Mouse (Mus musculus): Measurements from ENCODE around the gene Rbm7. TPM values are rescaled to one million over a fixed set of nuclear protein-coding genes. Genes with fewer than 3 reads are reported as not detected.
"Not testable (repeated sequence)": the region's sequence is repeated elsewhere in the genome, so short reads cannot be mapped to it uniquely, and the experiment has no call there.

Rbm7 gene
- total RNA-seq (2017), result 112 and 126 TPM in 2 replicates

GRCm38 (mm10) chr9:48494817-48495547 lies at the start of gene Rbm7, which contains the start of gene Gm5617:
Rbm7 (minus strand) TSS chr9:48495299.
Gm5617 (plus strand) TSS chr9:48495442.
- peak; percentile 97 for ATAC-seq (ENCODE audit: extremely low read depth, insufficient number of reproducible peaks, low FRiP score, poor library complexity, severe bottlenecking)

- ATAC-seq (ENCODE audit: extremely low read depth, insufficient number of reproducible peaks, low FRiP score, poor library complexity, severe bottlenecking), result no peak
These were observed 43.6 kb upstream of the Rbm7 start for GRCm38 (mm10) chr9:48538688-48539087.

- ATAC-seq (ENCODE audit: extremely low read depth, insufficient number of reproducible peaks, low FRiP score, poor library complexity, severe bottlenecking), result no peak
These were observed 43.0 kb upstream of the Rbm7 start for GRCm38 (mm10) chr9:48538044-48538645.

GRCm38 (mm10) chr9:48537616-48538015 lies 42.5 kb upstream of the Rbm7 start:
- ATAC-seq (ENCODE audit: extremely low read depth, insufficient number of reproducible peaks, low FRiP score, poor library complexity, severe bottlenecking), result not testable (repeated sequence)

GRCm38 (mm10) chr9:48536414-48536813 lies 41.3 kb upstream of the Rbm7 start:
- ATAC-seq (ENCODE audit: extremely low read depth, insufficient number of reproducible peaks, low FRiP score, poor library complexity, severe bottlenecking), result no peak

GRCm38 (mm10) chr9:48532730-48533129 lies 37.6 kb upstream of the Rbm7 start:
- ATAC-seq (ENCODE audit: extremely low read depth, insufficient number of reproducible peaks, low FRiP score, poor library complexity, severe bottlenecking), result 0 out of 2 replicates have a peak, but pooled peaks have one; percentile 23

- no peak for ATAC-seq (ENCODE audit: extremely low read depth, insufficient number of reproducible peaks, low FRiP score, poor library complexity, severe bottlenecking)
These were observed 37.1 kb upstream of the Rbm7 start for GRCm38 (mm10) chr9:48532203-48532602.

GRCm38 (mm10) chr9:48531294-48531693 lies 36.2 kb upstream of the Rbm7 start:
- no peak for ATAC-seq (ENCODE audit: extremely low read depth, insufficient number of reproducible peaks, low FRiP score, poor library complexity, severe bottlenecking)

- ATAC-seq (ENCODE audit: extremely low read depth, insufficient number of reproducible peaks, low FRiP score, poor library complexity, severe bottlenecking), result no peak
These were observed 31.4 kb upstream of the Rbm7 start for GRCm38 (mm10) chr9:48526520-48526919.

- peak; percentile 30; the same call in 1 of the 2 replicates for ATAC-seq (ENCODE audit: extremely low read depth, insufficient number of reproducible peaks, low FRiP score, poor library complexity, severe bottlenecking)
These were observed 30.5 kb upstream of the Rbm7 start for GRCm38 (mm10) chr9:48525566-48525965.

- ATAC-seq (ENCODE audit: extremely low read depth, insufficient number of reproducible peaks, low FRiP score, poor library complexity, severe bottlenecking), result not testable (repeated sequence)
These were observed 25.3 kb upstream of the Rbm7 start for GRCm38 (mm10) chr9:48520405-48520804.

GRCm38 (mm10) chr9:48517372-48518130 lies 22.5 kb upstream of the Rbm7 start:
- ATAC-seq (ENCODE audit: extremely low read depth, insufficient number of reproducible peaks, low FRiP score, poor library complexity, severe bottlenecking), result no peak

- ATAC-seq (ENCODE audit: extremely low read depth, insufficient number of reproducible peaks, low FRiP score, poor library complexity, severe bottlenecking), result no peak
These were observed 21.7 kb upstream of the Rbm7 start for GRCm38 (mm10) chr9:48516615-48517371.

GRCm38 (mm10) chr9:48515332-48515731 lies 20.2 kb upstream of the Rbm7 start:
- ATAC-seq (ENCODE audit: extremely low read depth, insufficient number of reproducible peaks, low FRiP score, poor library complexity, severe bottlenecking), result no peak

GRCm38 (mm10) chr9:48510134-48510533 lies 15.0 kb upstream of the Rbm7 start:
- ATAC-seq (ENCODE audit: extremely low read depth, insufficient number of reproducible peaks, low FRiP score, poor library complexity, severe bottlenecking), result no peak

GRCm38 (mm10) chr9:48504741-48505365 lies 9.8 kb upstream of the Rbm7 start:
- ATAC-seq (ENCODE audit: extremely low read depth, insufficient number of reproducible peaks, low FRiP score, poor library complexity, severe bottlenecking), result no peak

GRCm38 (mm10) chr9:48503001-48503400 lies 7.9 kb upstream of the Rbm7 start:
- ATAC-seq (ENCODE audit: extremely low read depth, insufficient number of reproducible peaks, low FRiP score, poor library complexity, severe bottlenecking), result no peak

- no peak for ATAC-seq (ENCODE audit: extremely low read depth, insufficient number of reproducible peaks, low FRiP score, poor library complexity, severe bottlenecking)
These were observed 6.1 kb upstream of the Rbm7 start for GRCm38 (mm10) chr9:48501192-48501591.

- 0 out of 2 replicates have a peak, but pooled peaks have one; percentile 4 for ATAC-seq (ENCODE audit: extremely low read depth, insufficient number of reproducible peaks, low FRiP score, poor library complexity, severe bottlenecking)
These were observed 441 bp upstream of the Rbm7 start for GRCm38 (mm10) chr9:48495548-48495932.

All from neutrophil, adult 5-6 weeks (primary cell).